Mouse (Mus musculus) kidney, adult 2 months (tissue): Measurements from ENCODE around the gene Tenm4. TPM values are rescaled to one million over a fixed set of nuclear protein-coding genes. Genes with fewer than 3 reads are reported as not detected.
A peak's percentile ranks its signal among the peaks of the same experiment; 100 is the strongest.

Source experiments
- DNase-seq: peaks from one replicate; pipeline ENCODE4 v3.0.0; 2021
- H3K27ac ChIP-seq: fragments of 200-500 bp; 2 replicates; pipeline ENCODE4 v1.5.1; 2012; ENCODE audit warnings: low read depth, low read length, control low read depth, inconsistent platforms; ENCODE audit not compliant: insufficient read depth
- H3K27me3 ChIP-seq: fragments of 200-500 bp; replicated peaks from 2 replicates; pipeline ENCODE4 v1.6.1; 2012; ENCODE audit warnings: mild to moderate bottlenecking, moderate library complexity, low read length, inconsistent platforms; ENCODE audit not compliant: control insufficient read depth, insufficient read depth
- H3K36me3 ChIP-seq: fragments of 200-500 bp; 2 replicates; pipeline ENCODE4 v1.6.1; 2012; ENCODE audit warnings: mild to moderate bottlenecking, moderate library complexity, low read length, inconsistent platforms; ENCODE audit not compliant: control insufficient read depth, insufficient read depth
- H3K4me1 ChIP-seq: fragments of 200-500 bp; 2 replicates; pipeline ENCODE4 v1.6.1; 2011; ENCODE audit warnings: low read length; ENCODE audit not compliant: control insufficient read depth, insufficient read depth
- H3K4me3 ChIP-seq: fragments of 200-500 bp; 2 replicates; pipeline ENCODE4 v1.5.1; 2011; ENCODE audit warnings: mild to moderate bottlenecking, low read depth, low read length, control low read depth; ENCODE audit not compliant: insufficient read depth
- CTCF ChIP-seq: fragments of 200-500 bp; conservative IDR thresholded peaks from 2 replicates; pipeline ENCODE4 v1.5.1; 2011; ENCODE audit warnings: low read depth, mild to moderate bottlenecking, control low read depth, low read length, moderate library complexity, mixed read lengths; ENCODE audit not compliant: insufficient read depth, insufficient read length
- POLR2A ChIP-seq: fragments of 200-500 bp; IDR thresholded peaks from one replicate; pipeline ENCODE4 v1.6.1; 2011; ENCODE audit warnings: low read depth, low read length, control low read depth
- WGBS: fragments of 180-500 bp; shearing (Covaris S2); methylation state at CpG from one replicate; pipeline ENCODE4 v1.1.7; 2018; 5-methylcytosine and 5-hydroxymethylcytosine counted together
- polyA plus RNA-seq: library from polyadenylated mRNA; depleted of rRNA; stranded (reverse); fragments of >200 nt; gene quantifications from 2 replicates; pipeline ENCODE4 v1.2.3, GENCODE M21; 2012

Tenm4 gene
- polyA plus RNA-seq, 1 experiment, result 3.3 TPM

GRCm38 (mm10) chr7:96242328-96243185 lies 71.5 kb downstream of the Tenm4 start:
- TF ChIP-seq POLR2A (no peak), CTCF (no peak)
- Histone ChIP-seq H3K27me3 (no peaks in the 10 kb centered on the region), H3K4me1 (peaks cover 8% of the 10 kb centered on the region; the same call in 1 of the 2 replicates), H3K27ac (peak overlapping the region; percentile 5; the same call in 1 of the 2 replicates), H3K36me3 (no peaks in the 10 kb centered on the region), H3K4me3 (no peak overlapping the region)
- WGBS, result 45% methylated on average over 4 of the region's 4 CpGs
- DNase-seq, result peak; percentile 74

GRCm38 (mm10) chr7:96244796-96245195 lies 73.8 kb downstream of the Tenm4 start:
- Histone ChIP-seq H3K4me1 (peaks cover 8% of the 10 kb centered on the region; the same call in 1 of the 2 replicates), H3K36me3 (no peaks in the 10 kb centered on the region), H3K27ac (no peak overlapping the region), H3K4me3 (no peak overlapping the region), H3K27me3 (no peaks in the 10 kb centered on the region)
- no peak for TF ChIP-seq POLR2A
- no peak for TF ChIP-seq CTCF
- DNase-seq, result no peak
- WGBS, result 84% methylated on average over 1 of the region's 1 CpGs

- TF ChIP-seq POLR2A, result no peak
- no peak for TF ChIP-seq CTCF
- no peaks in the 10 kb centered on the region for H3K27me3 ChIP-seq
- H3K36me3 ChIP-seq, result no peaks in the 10 kb centered on the region
- no peak overlapping the region for H3K27ac ChIP-seq
- H3K4me3 ChIP-seq, result no peak overlapping the region
- DNase-seq, result no peak
- WGBS, result 78% methylated on average over 6 of the region's 6 CpGs
- no peaks in the 10 kb centered on the region for H3K4me1 ChIP-seq
These were observed 88.6 kb downstream of the Tenm4 start for GRCm38 (mm10) chr7:96259630-96260029.

- H3K27ac ChIP-seq, result no peak overlapping the region
- H3K27me3 ChIP-seq, result no peaks in the 10 kb centered on the region
- TF ChIP-seq CTCF (no peak), POLR2A (no peak)
- DNase-seq, result no peak
- H3K36me3 ChIP-seq, result no peaks in the 10 kb centered on the region
- no peak overlapping the region for H3K4me3 ChIP-seq
- H3K4me1 ChIP-seq, result no peaks in the 10 kb centered on the region
These were observed 91.1 kb downstream of the Tenm4 start for GRCm38 (mm10) chr7:96262182-96262581.

- peak; percentile 11 for DNase-seq
- Histone ChIP-seq H3K27me3 (no peaks in the 10 kb centered on the region; the same call in 1 of the 2 replicates), H3K4me3 (no peak overlapping the region), H3K36me3 (no peaks in the 10 kb centered on the region), H3K4me1 (no peaks in the 10 kb centered on the region), H3K27ac (no peak overlapping the region)
- 57% methylated on average over 1 of the region's 1 CpGs for WGBS
- TF ChIP-seq CTCF (no peak), POLR2A (no peak)
These were observed 94.9 kb downstream of the Tenm4 start for GRCm38 (mm10) chr7:96265941-96266340.

GRCm38 (mm10) chr7:96267266-96267665 lies 96.2 kb downstream of the Tenm4 start:
- no peaks in the 10 kb centered on the region; the same call in 1 of the 2 replicates for H3K27me3 ChIP-seq
- no peak for DNase-seq
- H3K4me1 ChIP-seq, result no peaks in the 10 kb centered on the region
- no peak overlapping the region for H3K27ac ChIP-seq
- TF ChIP-seq CTCF (no peak), POLR2A (no peak)
- H3K4me3 ChIP-seq, result no peak overlapping the region
- WGBS, result 31% methylated on average over 6 of the region's 6 CpGs
- H3K36me3 ChIP-seq, result no peaks in the 10 kb centered on the region

- 62% methylated on average over 4 of the region's 4 CpGs for WGBS
- H3K4me3 ChIP-seq, result no peak overlapping the region
- no peaks in the 10 kb centered on the region for H3K36me3 ChIP-seq
- no peaks in the 10 kb centered on the region; the same call in 1 of the 2 replicates for H3K27me3 ChIP-seq
- no peak for DNase-seq
- TF ChIP-seq POLR2A (no peak), CTCF (no peak)
- no peaks in the 10 kb centered on the region for H3K4me1 ChIP-seq
- no peak overlapping the region for H3K27ac ChIP-seq
These were observed 99.6 kb downstream of the Tenm4 start for GRCm38 (mm10) chr7:96270684-96271083.
